Mouse (Mus musculus) testis, adult 2 months (tissue): ENCODE data around the gene Pde4d. TPM values are rescaled to one million over a fixed set of nuclear protein-coding genes. Genes with fewer than 3 reads are reported as not detected.

Experiments used
- H3K27ac ChIP-seq: fragments of 200-500 bp; 2 replicates; pipeline ENCODE4 v1.5.1; 2012; ENCODE audit warnings: low read depth, low read length; ENCODE audit not compliant: control insufficient read depth, insufficient read depth
- H3K27me3 ChIP-seq: fragments of 200-500 bp; 2 replicates; pipeline ENCODE4 v1.6.1; 2012; ENCODE audit warnings: mild to moderate bottlenecking, low read length, moderate library complexity; ENCODE audit not compliant: control insufficient read depth, insufficient read depth
- H3K36me3 ChIP-seq: fragments of 200-500 bp; 2 replicates; pipeline ENCODE4 v1.6.1; 2012; ENCODE audit warnings: mild to moderate bottlenecking, low read length; ENCODE audit not compliant: control insufficient read depth, insufficient read depth
- H3K4me1 ChIP-seq: fragments of 200-500 bp; 2 replicates; pipeline ENCODE4 v1.6.1; 2012; ENCODE audit warnings: low read length; ENCODE audit not compliant: control insufficient read depth, insufficient read depth
- H3K4me3 ChIP-seq: fragments of 200-500 bp; 2 replicates; pipeline ENCODE4 v1.5.1; 2012; ENCODE audit warnings: low read depth, mild to moderate bottlenecking, low read length, moderate library complexity, mixed read lengths; ENCODE audit not compliant: control insufficient read depth
- CTCF ChIP-seq: fragments of 200-500 bp; IDR thresholded peaks from 2 replicates; pipeline ENCODE4 v1.5.1; 2012; ENCODE audit warnings: low read depth, mild to moderate bottlenecking, inconsistent platforms, low read length, moderate library complexity; ENCODE audit not compliant: control insufficient read depth, insufficient read depth, insufficient replicate concordance
- POLR2A ChIP-seq: fragments of 200-500 bp; IDR thresholded peaks from 2 replicates; pipeline ENCODE4 v1.6.1; 2012; ENCODE audit warnings: low read depth, mild to moderate bottlenecking, inconsistent platforms, low read length, moderate library complexity; ENCODE audit not compliant: control insufficient read depth
- polyA plus RNA-seq: library from polyadenylated mRNA; depleted of rRNA; stranded (reverse); fragments of >200 nt; gene quantifications from 2 replicates; pipeline ENCODE4 v1.2.3, GENCODE M21; 2012

Gene Pde4d
- polyA plus RNA-seq, 1 experiment, result 2.1 TPM

DNA sequence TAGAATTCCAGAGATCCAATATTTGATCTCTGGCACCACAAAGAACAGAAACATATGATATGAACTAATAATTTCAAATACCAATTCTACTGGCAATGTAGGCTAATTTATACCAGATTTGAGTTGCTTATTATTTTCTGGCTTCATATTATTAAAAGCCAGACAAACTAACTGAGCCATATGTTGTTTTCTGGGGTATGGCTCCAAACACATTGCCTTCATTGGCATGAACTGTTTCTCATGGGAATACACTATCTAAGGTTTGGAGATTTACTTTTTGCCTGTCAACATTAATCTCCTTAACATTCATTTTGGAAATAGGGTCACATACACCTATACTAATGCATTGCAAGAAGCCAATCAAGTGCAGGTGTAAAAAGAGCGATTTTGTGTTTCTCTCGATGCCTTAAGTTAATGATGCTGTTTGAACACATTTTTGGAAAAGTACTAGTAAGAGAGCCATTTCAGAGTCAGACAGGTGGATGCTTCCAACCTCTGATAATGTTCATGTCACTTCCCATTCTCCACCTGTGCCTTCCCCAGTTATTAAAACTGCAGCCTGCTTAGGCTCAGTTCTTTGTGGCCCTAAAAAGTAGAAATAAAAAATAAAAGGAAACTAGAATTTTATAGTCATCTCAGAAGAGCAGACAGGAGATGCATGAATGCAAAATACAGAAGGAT, 1070.4 kb downstream of the Pde4d start:
- TF ChIP-seq CTCF (no peak), POLR2A (no peak)
- H3K4me1 ChIP-seq, result no peaks in the 10 kb centered on the region
- no peaks in the 10 kb centered on the region for H3K27me3 ChIP-seq
- H3K36me3 ChIP-seq, result no peaks in the 10 kb centered on the region
- H3K27ac ChIP-seq, result no peak overlapping the region
- H3K4me3 ChIP-seq, result no peak overlapping the region

DNA sequence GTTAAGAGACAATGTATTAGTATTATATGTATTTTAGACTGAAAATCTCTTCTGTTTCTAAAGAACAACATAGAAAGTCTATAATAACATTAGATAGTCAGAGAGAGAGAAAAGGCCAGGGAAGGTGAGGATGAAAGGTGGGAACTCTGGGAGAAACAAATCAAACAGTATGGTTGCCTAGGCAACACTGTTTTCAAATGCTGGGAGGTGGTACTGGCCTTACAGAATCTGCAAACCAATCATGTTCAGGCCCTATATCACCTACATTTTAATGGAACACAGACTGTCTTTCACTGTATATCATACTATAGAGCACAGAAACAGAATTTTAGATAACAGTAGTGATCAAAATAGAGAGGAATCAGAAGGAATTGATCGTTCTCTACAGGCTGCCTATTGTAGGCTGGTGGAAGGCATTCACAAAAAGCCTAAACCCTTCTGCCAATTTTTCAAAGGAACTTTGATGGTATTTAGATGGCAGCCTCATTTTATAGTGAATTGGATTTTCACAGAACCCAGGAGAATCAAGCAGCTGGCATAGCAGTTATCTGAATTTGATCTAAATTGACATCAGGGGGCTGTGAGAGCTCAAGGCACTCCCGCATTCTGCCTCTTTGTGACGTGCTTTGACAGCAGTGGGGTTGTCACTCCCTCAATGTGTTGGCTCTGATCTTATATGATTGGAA, 1084.2 kb downstream of the Pde4d start:
- Histone ChIP-seq H3K27me3 (no peaks in the 10 kb centered on the region), H3K36me3 (no peaks in the 10 kb centered on the region), H3K4me1 (no peaks in the 10 kb centered on the region), H3K4me3 (no peak overlapping the region), H3K27ac (no peak overlapping the region)
- TF ChIP-seq POLR2A (no peak), CTCF (no peak)

DNA sequence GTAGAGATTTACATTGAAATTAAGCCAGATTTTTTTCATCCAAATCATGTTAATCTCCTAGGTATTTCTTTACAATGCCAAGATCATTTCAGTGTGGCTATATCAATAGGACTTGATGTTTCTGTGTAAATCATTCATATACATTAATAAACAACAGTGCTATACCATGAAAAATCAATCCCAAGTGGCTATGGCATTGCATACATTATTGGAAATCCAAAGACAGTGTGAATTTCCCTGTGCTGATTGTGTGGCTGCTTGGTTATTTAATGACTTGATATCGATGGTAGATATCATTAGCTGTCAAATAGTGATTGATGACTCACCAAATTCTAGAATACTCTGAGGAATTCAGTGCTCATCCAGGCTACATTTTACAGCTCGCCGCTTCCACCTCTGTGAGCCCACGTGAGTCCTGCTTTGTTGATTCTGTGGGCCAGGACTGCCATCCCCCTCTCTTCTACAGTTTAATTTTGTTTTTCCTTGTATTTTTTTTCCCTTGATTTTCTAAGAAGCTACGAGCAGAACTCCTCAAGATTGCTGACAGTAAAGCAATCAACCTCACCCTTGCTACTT, 1085.0 kb downstream of the Pde4d start:
- H3K4me1 ChIP-seq, result no peaks in the 10 kb centered on the region
- no peaks in the 10 kb centered on the region for H3K27me3 ChIP-seq
- no peak overlapping the region for H3K4me3 ChIP-seq
- H3K36me3 ChIP-seq, result no peaks in the 10 kb centered on the region
- H3K27ac ChIP-seq, result no peak overlapping the region
- TF ChIP-seq CTCF, result no peak
- TF ChIP-seq POLR2A, result no peak

DNA sequence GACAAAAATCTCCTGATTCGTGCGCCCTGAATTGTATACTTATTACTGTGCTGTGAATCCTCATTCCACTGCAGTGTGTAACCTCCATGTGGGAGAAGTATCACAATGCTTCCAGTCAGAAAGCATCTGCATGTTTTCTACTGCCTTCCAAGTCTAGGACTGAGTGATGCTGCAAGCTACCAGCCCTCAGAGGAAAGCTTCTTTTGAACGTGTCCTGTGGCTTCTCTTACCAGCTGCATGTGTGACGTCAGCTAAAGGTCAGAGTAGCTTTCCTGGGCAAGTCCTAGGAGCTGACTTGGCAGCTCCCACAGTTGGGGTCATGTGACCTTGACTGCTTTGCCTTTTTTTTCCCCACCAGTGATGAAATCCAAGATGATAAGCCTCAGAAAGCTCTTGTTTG, 1086.9 kb downstream of the Pde4d start:
- Histone ChIP-seq H3K4me1 (no peaks in the 10 kb centered on the region), H3K36me3 (no peaks in the 10 kb centered on the region), H3K27me3 (no peaks in the 10 kb centered on the region), H3K4me3 (no peak overlapping the region), H3K27ac (no peak overlapping the region)
- TF ChIP-seq CTCF, result no peak
- no peak for TF ChIP-seq POLR2A

DNA sequence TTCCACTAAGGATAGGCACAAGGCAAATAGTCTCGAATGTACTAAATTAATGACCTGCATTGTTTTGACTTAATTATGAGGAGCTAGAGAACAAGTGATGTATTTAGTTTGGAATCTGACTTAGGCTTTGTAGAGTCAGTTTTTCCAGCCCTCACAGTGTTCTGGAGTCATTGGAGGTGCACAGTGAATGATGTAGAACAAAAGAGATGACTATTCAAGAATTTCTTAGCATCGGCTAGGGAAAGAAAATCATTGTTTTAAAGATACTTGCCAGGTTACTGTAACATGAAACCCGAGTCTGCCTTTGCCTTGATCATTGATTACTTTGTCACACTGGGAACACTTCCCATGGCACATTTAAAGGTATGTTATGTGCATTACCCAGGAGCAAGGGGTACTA, 1089.6 kb downstream of the Pde4d start:
- no peak for TF ChIP-seq CTCF
- TF ChIP-seq POLR2A, result no peak
- H3K36me3 ChIP-seq, result no peaks in the 10 kb centered on the region

DNA sequence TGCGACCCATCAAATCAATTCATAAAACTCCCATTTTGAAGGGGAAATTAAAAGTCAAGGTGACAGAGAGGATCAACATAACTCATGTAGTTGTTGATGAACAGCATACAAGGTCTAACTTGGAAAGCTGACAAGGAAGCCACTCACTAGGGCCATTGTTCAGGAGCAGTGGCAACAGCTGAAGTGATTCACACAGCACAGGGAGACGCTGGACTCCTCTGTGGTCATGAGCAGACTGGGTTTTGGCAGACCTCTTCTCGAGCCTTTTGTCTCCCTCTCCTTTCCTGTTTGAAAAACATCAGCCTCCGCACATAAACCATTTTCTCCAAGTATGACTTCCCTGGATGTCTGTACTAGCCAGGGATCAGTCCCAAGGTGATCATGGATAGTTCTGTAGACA, 1094.9 kb downstream of the Pde4d start:
- Histone ChIP-seq H3K36me3 (no peaks in the 10 kb centered on the region), H3K27ac (no peak overlapping the region), H3K4me3 (no peak overlapping the region), H3K4me1 (peaks cover 4% of the 10 kb centered on the region), H3K27me3 (no peaks in the 10 kb centered on the region)
- no peak for TF ChIP-seq POLR2A
- no peak for TF ChIP-seq CTCF

More for the DNA sequence above, 1089.6 kb downstream of the Pde4d start:
- H3K4me1 ChIP-seq, result no peaks in the 10 kb centered on the region
- H3K4me3 ChIP-seq, result no peak overlapping the region
- H3K27ac ChIP-seq, result no peak overlapping the region
- no peaks in the 10 kb centered on the region for H3K27me3 ChIP-seq

DNA sequence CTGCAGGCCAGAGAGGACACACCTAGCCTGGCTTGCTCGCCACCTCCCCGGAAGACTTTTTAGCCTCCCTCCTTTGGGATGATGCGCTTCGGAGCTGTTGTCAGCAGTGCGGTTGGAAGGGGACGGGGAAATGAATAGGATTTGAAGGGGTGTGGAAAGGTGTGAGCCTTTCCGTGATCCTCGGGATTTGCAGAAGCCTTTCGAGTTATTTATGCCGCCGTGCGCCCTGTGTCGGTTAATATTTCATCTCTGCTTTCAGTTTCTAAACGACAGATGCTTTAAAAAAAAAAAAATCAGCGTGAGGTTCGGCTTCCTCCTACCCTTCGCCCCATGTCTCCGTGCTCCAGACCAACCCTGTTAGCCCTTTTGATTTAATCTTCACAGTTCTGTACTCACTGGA, 1096.6 kb downstream of the Pde4d start:
- no peaks in the 10 kb centered on the region for H3K27me3 ChIP-seq
- peak overlapping the region; percentile 16; the same call in 1 of the 2 replicates for H3K4me3 ChIP-seq
- H3K27ac ChIP-seq, result no peak overlapping the region
- H3K4me1 ChIP-seq, result peaks cover 4% of the 10 kb centered on the region
- no peak for TF ChIP-seq CTCF
- TF ChIP-seq POLR2A, result no peak
- no peaks in the 10 kb centered on the region for H3K36me3 ChIP-seq
